7 mouse cellular contexts compared by ENCODE assay signal in the genomic region with DNA sequence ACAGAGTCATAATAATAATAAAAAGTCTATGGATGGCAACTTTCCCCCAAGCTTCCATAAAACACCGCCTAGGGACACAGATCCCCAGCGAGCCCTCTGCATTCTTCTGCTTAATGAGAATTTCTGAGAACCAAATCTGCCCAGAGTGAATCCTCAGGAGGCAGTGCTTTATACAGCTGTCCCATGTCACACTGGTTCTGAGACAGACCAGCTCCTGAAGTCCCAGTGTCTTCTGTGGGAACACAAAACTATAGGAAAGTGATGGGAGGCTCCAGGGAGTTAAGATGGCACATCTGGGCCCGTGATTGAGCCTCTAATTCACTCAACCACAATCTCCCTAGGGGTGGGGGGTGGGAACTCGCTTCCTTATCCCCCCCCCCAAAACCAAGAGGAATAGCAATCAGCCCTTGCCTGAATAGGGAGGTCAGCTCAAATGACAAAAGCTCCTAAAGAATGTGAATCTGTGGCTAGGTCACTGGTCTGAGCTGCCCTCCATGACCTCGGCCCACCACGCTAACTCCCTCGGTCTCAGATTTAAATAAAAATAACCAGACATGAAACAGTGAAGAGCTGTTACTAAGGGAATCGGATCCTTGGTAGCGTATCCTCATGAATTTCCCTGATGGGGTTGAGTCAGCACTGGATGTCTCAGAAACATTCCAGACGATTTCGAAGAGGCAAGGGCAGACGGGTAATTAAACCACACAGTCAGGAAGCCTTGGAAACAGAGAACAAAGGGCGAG.
DNase-seq lines count a peak whose midpoint lies in the region; ATAC-seq lines count a peak whose summit lies in the region.

No protein-coding gene starts in this region.

- H3K9ac ChIP-seq in heart, embryonic 16.5 days (ENCODE audit: low read length): no peak overlapping the region
- H3K9ac ChIP-seq in midbrain, embryonic 14.5 days (replicated peaks; ENCODE audit: low read length): no peak overlapping the region

- H3K4me1 ChIP-seq in brown adipose tissue, adult 24 weeks (ENCODE audit: control insufficient read depth, insufficient read depth, insufficient read length, low read length): no peaks in the 10 kb centered on the region; the same call in 1 of the 2 replicates
- peaks cover 3% of the 10 kb centered on the region for H3K4me1 ChIP-seq in heart, embryonic 16.5 days (ENCODE audit: control insufficient read depth, insufficient read depth, low read length)
- peaks cover 16% of the 10 kb centered on the region for H3K4me1 ChIP-seq in midbrain, embryonic 14.5 days (ENCODE audit: control insufficient read depth, insufficient read depth, low read length)

- 35% methylated on average over 13 of the region's 13 CpGs for WGBS in heart, embryonic 16.5 days
- 3% methylated on average over 13 of the region's 13 CpGs for WGBS in midbrain, embryonic 14.5 days

- no peak; the same call in 1 of the 2 replicates for ATAC-seq in heart, embryonic 16.5 days (replicated peaks; ENCODE audit: extremely low read depth, insufficient read depth, low FRiP score)
- ATAC-seq in midbrain, embryonic 14.5 days (ENCODE audit: low FRiP score, low TSS enrichment): no peak

- no peak overlapping the region for H3K4me3 ChIP-seq in brown adipose tissue, adult 24 weeks (ENCODE audit: insufficient read depth, low read depth, low read length)
- H3K4me3 ChIP-seq in heart, embryonic 16.5 days (ENCODE audit: low read length): no peak overlapping the region
- H3K4me3 ChIP-seq in midbrain, embryonic 14.5 days (replicated peaks; ENCODE audit: low read depth, low read length): no peak overlapping the region

- peak overlapping the region; percentile 73 for H3K27ac ChIP-seq in brown adipose tissue, adult 24 weeks (replicated peaks; ENCODE audit: low read depth, low read length)
- H3K27ac ChIP-seq in heart, embryonic 16.5 days (ENCODE audit: low read length): peak overlapping the region; percentile 15; the same call in 1 of the 2 replicates
- no peak overlapping the region for H3K27ac ChIP-seq in midbrain, embryonic 14.5 days (replicated peaks; ENCODE audit: low read depth, low read length)

- DNase-seq in MN1 (ENCODE audit: low spot score): peak; percentile 23
- DNase-seq in midbrain, embryonic 14.5 days: peak; percentile 57
- DNase-seq in thymus, adult 18-20 months: no peak
- no peak for DNase-seq in urinary bladder, postnatal 25 days (ENCODE audit: low spot score)
- DNase-seq in B cell, adult 2 months: no peak

- peaks cover 19% of the 10 kb centered on the region for H3K27me3 ChIP-seq in heart, embryonic 16.5 days (ENCODE audit: control insufficient read depth, insufficient read depth, low read length)
- H3K27me3 ChIP-seq in midbrain, embryonic 14.5 days (ENCODE audit: control insufficient read depth, insufficient read depth, low read length): no peaks in the 10 kb centered on the region

- H3K9me3 ChIP-seq in heart, embryonic 16.5 days (replicated peaks; ENCODE audit: control insufficient read depth, low read length): no peaks in the 10 kb centered on the region
- H3K9me3 ChIP-seq in midbrain, embryonic 14.5 days (ENCODE audit: control insufficient read depth, low read length): no peaks in the 10 kb centered on the region

- H3K36me3 ChIP-seq in heart, embryonic 16.5 days (ENCODE audit: control insufficient read depth, insufficient read depth): no peaks in the 10 kb centered on the region
- H3K36me3 ChIP-seq in midbrain, embryonic 14.5 days (ENCODE audit: control insufficient read depth, insufficient read depth, low read length): no peaks in the 10 kb centered on the region

- H3K4me2 ChIP-seq in heart, embryonic 16.5 days (ENCODE audit: low read depth, low read length): no peak overlapping the region
- H3K4me2 ChIP-seq in midbrain, embryonic 14.5 days (ENCODE audit: low read length): 0 out of 2 replicates have a peak overlapping the region, but pooled peaks have one; percentile 19

Comparison
In these comparisons a context has a peak if more than half of its experiments do, and no peak if none do; other contexts are left out.
1. DNase-seq: peak in MN1 (single experiment) and midbrain, embryonic 14.5 days (single experiment); none in thymus, adult 18-20 months (0 of 2), urinary bladder, postnatal 25 days (single experiment) and B cell, adult 2 months (0 of 2).